Mouse (Mus musculus) MEL (cell line): ENCODE results near the gene Gm11549. TPM values are rescaled to one million over a fixed set of nuclear protein-coding genes. Genes with fewer than 3 reads are reported as not detected.

Experiments
- DNase-seq: peaks from one replicate; pipeline ENCODE4 v3.0.0; 2011; ENCODE audit warnings: low read depth, low spot score
- H3K27ac ChIP-seq: 2 replicates; pipeline ENCODE4 v1.5.1; 2012; ENCODE audit warnings: low read depth, mild to moderate bottlenecking, control low read depth, low read length, moderate library complexity; ENCODE audit not compliant: control insufficient read depth
- H3K27me3 ChIP-seq, 2 experiments: fragments of 150-350 bp in 1 of 2; sonication (generic) in 1 of 2; 2 replicates each; pipeline ENCODE4 v1.6.1; 2012; ENCODE audit warnings: low read length in 2 of 2, mild to moderate bottlenecking in 2 of 2, improper control_type of control experiment in 1 of 2, moderate library complexity in 1 of 2; ENCODE audit not compliant: insufficient read depth in 2 of 2, control insufficient read depth in 1 of 2
- H3K36me3 ChIP-seq, 2 experiments: 2 replicates each; pipeline ENCODE4 v1.6.1; 2012 to 2014; ENCODE audit warnings: low read length in 2 of 2, improper control_type of control experiment in 1 of 2, inconsistent platforms in 1 of 2, mild to moderate bottlenecking in 1 of 2; ENCODE audit not compliant: insufficient read depth in 2 of 2, control insufficient read depth in 1 of 2
- H3K4me1 ChIP-seq, 2 experiments: fragments of 150-350 bp in 1 of 2; sonication (generic) in 1 of 2; 2 replicates each; pipeline ENCODE4 v1.6.1; 2012; ENCODE audit warnings: low read length in 2 of 2, improper control_type of control experiment in 1 of 2, mild to moderate bottlenecking in 1 of 2; ENCODE audit not compliant: insufficient read depth in 2 of 2, control insufficient read depth in 1 of 2
- H3K4me3 ChIP-seq, 2 experiments: fragments of 150-350 bp in 1 of 2; sonication (generic) in 1 of 2; 2 replicates each; pipeline ENCODE4 v1.5.1; 2012; ENCODE audit warnings: low read depth in 2 of 2, low read length in 2 of 2, mild to moderate bottlenecking in 2 of 2, moderate library complexity in 2 of 2, control low read depth in 1 of 2, improper control_type of control experiment in 1 of 2; ENCODE audit not compliant: control insufficient read depth in 1 of 2, insufficient read depth in 1 of 2
- H3K79me2 ChIP-seq: 2 replicates; pipeline ENCODE4 v1.6.1; 2012; ENCODE audit warnings: mild to moderate bottlenecking, low read length, moderate library complexity; ENCODE audit not compliant: control insufficient read depth, poor library complexity, insufficient read depth
- H3K9ac ChIP-seq: 2 replicates; pipeline ENCODE4 v1.6.1; 2012; ENCODE audit warnings: low read depth, mild to moderate bottlenecking, control low read depth, low read length, moderate library complexity; ENCODE audit not compliant: control insufficient read depth, poor library complexity, severe bottlenecking
- H3K9me3 ChIP-seq: fragments of 150-350 bp; sonication (generic); replicated peaks from 2 replicates; pipeline ENCODE4 v1.6.1; 2012; ENCODE audit warnings: mild to moderate bottlenecking, low read length, improper control_type of control experiment, moderate library complexity; ENCODE audit not compliant: insufficient read depth
- CHD1 ChIP-seq: IDR thresholded peaks from 2 replicates; pipeline ENCODE4 v1.6.1; 2012; ENCODE audit warnings: low read depth, mild to moderate bottlenecking, inconsistent platforms, low read length, improper control_type of control experiment
- CHD2 ChIP-seq: IDR thresholded peaks from 2 replicates; pipeline ENCODE4 v1.6.1; 2011; ENCODE audit warnings: low read length, improper control_type of control experiment
- ELF1 ChIP-seq: IDR thresholded peaks from 2 replicates; pipeline ENCODE4 v1.6.1; 2014; ENCODE audit warnings: low read depth, mild to moderate bottlenecking, inconsistent platforms, low read length, improper control_type of control experiment, moderate library complexity
- EP300 ChIP-seq, 2 experiments: IDR thresholded peaks; 2 replicates each; pipeline ENCODE4 v1.6.1; 2011; ENCODE audit warnings: improper control_type of control experiment in 2 of 2, low read length in 2 of 2, low read depth in 1 of 2, mild to moderate bottlenecking in 1 of 2
- ETS1 ChIP-seq: IDR thresholded peaks from 2 replicates; pipeline ENCODE4 v1.6.1; 2012; ENCODE audit warnings: low read depth, mild to moderate bottlenecking, inconsistent platforms, low read length, improper control_type of control experiment, moderate library complexity
- HCFC1 ChIP-seq: IDR thresholded peaks from 2 replicates; pipeline ENCODE4 v1.6.1; 2012; ENCODE audit warnings: low read depth, mild to moderate bottlenecking, inconsistent platforms, low read length, improper control_type of control experiment, moderate library complexity
- MAX ChIP-seq: IDR thresholded peaks from 2 replicates; pipeline ENCODE4 v1.6.1; 2011; ENCODE audit warnings: low read length, improper control_type of control experiment
- MEF2A ChIP-seq: IDR thresholded peaks from 2 replicates; pipeline ENCODE4 v1.6.1; 2014; ENCODE audit warnings: low read depth, mild to moderate bottlenecking, inconsistent platforms, low read length, improper control_type of control experiment; ENCODE audit not compliant: poor library complexity, insufficient replicate concordance, severe bottlenecking; ENCODE audit errors: extremely low read depth
- MXI1 ChIP-seq: IDR thresholded peaks from 2 replicates; pipeline ENCODE4 v1.6.1; 2011; ENCODE audit warnings: mild to moderate bottlenecking, low read depth, low read length, improper control_type of control experiment
- MYB ChIP-seq: IDR thresholded peaks from 2 replicates; pipeline ENCODE4 v1.6.1; 2011; ENCODE audit warnings: mild to moderate bottlenecking, low read depth, low read length, improper control_type of control experiment
- MYC ChIP-seq: IDR thresholded peaks from 2 replicates; pipeline ENCODE4 v1.6.1; 2011; ENCODE audit warnings: low read depth, mild to moderate bottlenecking, low read length, improper control_type of control experiment, moderate library complexity
- NELFE ChIP-seq: IDR thresholded peaks from 2 replicates; pipeline ENCODE4 v1.6.1; 2011; ENCODE audit warnings: low read depth, low read length, improper control_type of control experiment
- NRF1 ChIP-seq: IDR thresholded peaks from 2 replicates; pipeline ENCODE4 v1.6.1; 2014; ENCODE audit warnings: low read depth, mild to moderate bottlenecking, inconsistent platforms, low read length, improper control_type of control experiment, moderate library complexity; ENCODE audit not compliant: poor library complexity, insufficient read depth, severe bottlenecking
- POLR2A ChIP-seq, 2 experiments: IDR thresholded peaks; 2 replicates each; pipeline ENCODE4 v1.6.1; 2011 to 2012; ENCODE audit warnings: low read length in 2 of 2, mild to moderate bottlenecking in 2 of 2, control low read depth in 1 of 2, improper control_type of control experiment in 1 of 2, low read depth in 1 of 2, moderate library complexity in 1 of 2; ENCODE audit not compliant: control insufficient read depth in 1 of 2, insufficient read depth in 1 of 2, poor library complexity in 1 of 2
- POLR2AphosphoS2 ChIP-seq: IDR thresholded peaks from 2 replicates; pipeline ENCODE4 v1.6.1; 2011; ENCODE audit warnings: low read length, improper control_type of control experiment
- SIN3A ChIP-seq: IDR thresholded peaks from 2 replicates; pipeline ENCODE4 v1.6.1; 2012; ENCODE audit warnings: low read length, improper control_type of control experiment, inconsistent platforms
- TAL1 ChIP-seq: IDR thresholded peaks from 2 replicates; pipeline ENCODE4 v1.6.1; 2012; ENCODE audit warnings: mild to moderate bottlenecking, inconsistent platforms, low read length, moderate library complexity, mixed read lengths
- UBTF ChIP-seq: IDR thresholded peaks from 2 replicates; pipeline ENCODE4 v1.6.1; 2012; ENCODE audit warnings: low read depth, mild to moderate bottlenecking, inconsistent platforms, low read length, improper control_type of control experiment, moderate library complexity, borderline replicate concordance; ENCODE audit not compliant: insufficient read depth
- USF1 ChIP-seq: IDR thresholded peaks from 2 replicates; pipeline ENCODE4 v1.6.1; 2014; ENCODE audit warnings: low read depth, mild to moderate bottlenecking, inconsistent platforms, low read length, improper control_type of control experiment, moderate library complexity
- USF2 ChIP-seq, 2 experiments: IDR thresholded peaks; 2 replicates each; pipeline ENCODE4 v1.6.1; 2011 to 2012; ENCODE audit warnings: improper control_type of control experiment in 2 of 2, low read length in 2 of 2, borderline replicate concordance in 1 of 2, inconsistent platforms in 1 of 2, low read depth in 1 of 2, mild to moderate bottlenecking in 1 of 2; ENCODE audit not compliant: insufficient read depth in 1 of 2
- ZMIZ1 ChIP-seq: IDR thresholded peaks from 2 replicates; pipeline ENCODE4 v1.6.1; 2012; ENCODE audit warnings: low read depth, mild to moderate bottlenecking, inconsistent platforms, low read length, improper control_type of control experiment, moderate library complexity
- ZNF384 ChIP-seq: IDR thresholded peaks from 2 replicates; pipeline ENCODE4 v1.6.1; 2012; ENCODE audit warnings: low read depth, mild to moderate bottlenecking, inconsistent platforms, low read length, improper control_type of control experiment
- polyA plus RNA-seq, 2 experiments: library from polyadenylated mRNA; stranded (reverse) in 1 of 2; unstranded in 1 of 2; fragments of >175 nt in 1 of 2; fragments of >200 nt in 1 of 2; gene quantifications; 2 replicates each; pipeline versions ENCODE4 v1.2.1 to v1.2.4; 2012; ENCODE audit warnings: low replicate concordance in 2 of 2, low read depth in 1 of 2; ENCODE audit not compliant: insufficient read length in 2 of 2, insufficient read depth in 1 of 2, missing spikeins in 1 of 2
- total RNA-seq: library from RNA; depleted of rRNA; stranded (reverse); fragments of 300-350 nt; gene quantifications from 2 replicates; pipeline ENCODE4 v1.2.3, GENCODE M21; 2012

Gene Gm11549
- total and polyA plus RNA-seq, 3 experiments, result not detected

DNA sequence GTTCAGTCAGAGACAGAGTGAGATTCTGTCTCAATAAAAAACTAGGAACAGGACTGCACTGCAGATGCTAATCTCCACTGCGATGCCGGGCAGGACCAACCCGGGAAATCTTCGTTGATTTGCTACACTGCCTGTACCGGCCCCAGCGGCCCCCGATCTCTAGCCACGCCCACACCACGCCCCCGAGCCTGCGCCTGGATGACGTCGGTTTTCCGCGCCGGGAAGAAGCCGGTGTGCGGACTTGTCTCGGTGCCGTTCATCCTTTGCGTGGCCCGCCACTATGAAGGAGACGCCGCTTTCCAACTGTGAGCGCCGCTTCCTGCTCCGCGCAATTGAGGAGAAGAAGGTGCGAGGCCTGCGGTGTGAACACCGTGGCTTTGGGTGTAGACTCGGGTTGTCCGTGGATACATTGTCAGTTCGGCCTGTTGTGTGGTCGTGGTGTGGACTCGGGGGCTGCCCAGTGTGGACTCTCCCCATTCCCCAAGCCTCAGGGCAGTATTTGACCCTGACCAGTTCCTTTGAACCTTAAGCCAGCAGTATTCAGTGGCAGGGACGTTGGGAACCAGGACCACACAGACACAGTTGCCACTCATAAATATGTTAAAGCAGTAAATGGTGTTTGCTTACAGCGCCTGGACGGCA, 30.9 kb upstream of the Gm11549 start, which contains the start of gene Exosc9:
Gene Exosc9 (plus strand): TSS at position 201 of the 642 bp plus-strand sequence.
- peak within 1 kb of the TSS; percentile 87 to 97 for H3K4me3 ChIP-seq
- TF ChIP-seq CHD1, result no peak
- no peak for TF ChIP-seq UBTF
- 0 out of 2 replicates have a peak, but pooled peaks have one; percentile 18 for TF ChIP-seq MYC
- TF ChIP-seq ELF1, result peak; percentile 70
- peak; percentile 38; the same call in 1 of the 2 replicates for TF ChIP-seq NRF1
- peak; percentile 73 for TF ChIP-seq NELFE
- 0 out of 2 replicates have a peak, but pooled peaks have one; percentile 37 for TF ChIP-seq MAX
- peak; percentile 55 to 75; a peak in 3 of 4 replicates for TF ChIP-seq POLR2A (IDR thresholded peaks at IDR 0.05; ENCODE audit: control insufficient read depth in 1 of 2, insufficient read depth in 1 of 2, low read depth in 1 of 2, low read length in 2 of 2, poor library complexity in 1 of 2)
- TF ChIP-seq USF2 (IDR thresholded peaks at IDR 0.05; ENCODE audit: borderline replicate concordance in 1 of 2, insufficient read depth in 1 of 2, low read depth in 1 of 2, low read length in 2 of 2), result no peak
- peak; percentile 90 for TF ChIP-seq MXI1
- no peak for TF ChIP-seq USF1
- TF ChIP-seq TAL1, result no peak
- TF ChIP-seq POLR2AphosphoS2, result peak; percentile 56; the same call in 1 of the 2 replicates
- TF ChIP-seq ZMIZ1, result no peak
- TF ChIP-seq MYB, result no peak
- TF ChIP-seq ZNF384, result no peak
- no peak for TF ChIP-seq ETS1
- TF ChIP-seq CHD2, result no peak
- no peak for TF ChIP-seq MEF2A
- no peak for TF ChIP-seq EP300 (IDR thresholded peaks at IDR 0.05; ENCODE audit: low read depth in 1 of 2, low read length in 2 of 2)
- TF ChIP-seq HCFC1, result peak; percentile 79
- TF ChIP-seq SIN3A, result peak; percentile 88
- peaks cover 0 to 4% of the 10 kb centered on the region in 2 experiments; a peak in 1 of 4 replicates for H3K4me1 ChIP-seq
- no peaks in the 10 kb centered on the region for H3K9me3 ChIP-seq
- H3K27me3 ChIP-seq, result no peaks in the 10 kb centered on the region
- peak within 1 kb of the TSS; percentile 86 for H3K9ac ChIP-seq
- peaks cover 0 to 5% of the 10 kb centered on the region in 2 experiments; a peak in 2 of 4 replicates for H3K36me3 ChIP-seq
- H3K79me2 ChIP-seq, result peaks cover 6% of the 10 kb centered on the region
- H3K27ac ChIP-seq, result no peak within 1 kb of the TSS
- peak; percentile 89 for DNase-seq
